Mouse (Mus musculus): Measurements from ENCODE around the gene Smdt1.
"Not testable (repeated sequence)": the region's sequence is repeated elsewhere in the genome, so short reads cannot be mapped to it uniquely, and the experiment has no call there.

The Smdt1 gene

GRCm38 (mm10) chr15:82376393-82377138 is 37.8 kb downstream of the Smdt1 start:
- ChIA-PET CTCF (interaction anchor here in 3 of 4 experiments (0.5 to 1.7 kb wide), 5 partner anchors 18 to 406 kb away, joined by 3 to 10 read pairs (median 7); partner anchors contain the start of gene Ndufa6 (in 1 of the 3)), POLR2A (interaction anchor here in 2 of 4 experiments (0.7 to 2.1 kb wide), 8 partner anchors 15 to 468 kb away, joined by 3 to 7 read pairs (median 3); partner anchors contain the start of gene Ndufa6 (in 2 of the 2))

- CTCF ChIA-PET, result interaction anchor here in 1 of 4 experiments (0.6 kb wide), 1 partner anchor 786 kb away, joined by 15 read pairs; no protein-coding TSS in a partner anchor
- POLR2A ChIA-PET, result interaction anchor here in 2 of 4 experiments (1.1 to 2.6 kb wide), 3 partner anchors 17 to 24 kb away, joined by 3 to 12 read pairs (median 10); partner anchors contain the start of gene Ndufa6 (in 1 of the 2)
These were observed 38.9 kb downstream of the Smdt1 start for GRCm38 (mm10) chr15:82377701-82378100.

- POLR2A ChIA-PET, result interaction anchor here in 2 of 4 experiments (0.7 to 2.6 kb wide), 5 partner anchors 18 to 562 kb away, joined by 3 to 12 read pairs (median 4); partner anchors contain the start of gene Ndufa6 (in 1 of the 2)
- CTCF ChIA-PET, result interaction anchor here in 2 of 4 experiments (0.6 to 0.9 kb wide), 3 partner anchors 40 to 107 kb away, joined by 3 to 4 read pairs (median 3); partner anchors contain the start of genes Naga (in 1 of the 2), Pheta2 (in 1 of the 2) and Smdt1 (in 1 of the 2)
These were observed 39.8 kb downstream of the Smdt1 start for GRCm38 (mm10) chr15:82378261-82379180.

- ChIA-PET POLR2A (interaction anchor here in 3 of 4 experiments (0.5 to 2.6 kb wide), 9 partner anchors 19 to 1490 kb away, joined by 3 to 12 read pairs (median 4); partner anchors contain the start of genes Ndufa6 (in 1 of the 3) and Poldip3 (in 1 of the 3)), CTCF (interaction anchor here in 1 of 4 experiments (0.9 to 1.2 kb wide), 3 partner anchors 38 to 108 kb away, joined by 3 to 6 read pairs (median 3); partner anchors contain the start of genes Naga, Pheta2 and Smdt1)
These were observed 40.7 kb downstream of the Smdt1 start for GRCm38 (mm10) chr15:82379511-82379870.

GRCm38 (mm10) chr15:82379871-82380713 is 41.3 kb downstream of the Smdt1 start, which contains the start of gene Cyp2d22:
Gene Cyp2d22, minus strand, starts transcription at chr15:82380260.
- ChIA-PET CTCF (interaction anchor here in 1 of 4 experiments (0.9 to 1.2 kb wide), 2 partner anchors 37 to 42 kb away, joined by 3 to 6 read pairs; partner anchors contain the start of genes Naga, Pheta2 and Smdt1), POLR2A (interaction anchor here in 2 of 4 experiments (0.5 to 2.6 kb wide), 7 partner anchors 19 to 1489 kb away, joined by 3 to 12 read pairs (median 4); partner anchors contain the start of genes Ndufa6 (in 1 of the 2) and Poldip3 (in 1 of the 2))

GRCm38 (mm10) chr15:82380714-82381062 is 41.9 kb downstream of the Smdt1 start:
- ChIA-PET CTCF (no interaction called here), POLR2A (interaction anchor here in 1 of 4 experiments (0.6 kb wide), 1 partner anchor 542 kb away, joined by 4 read pairs; no protein-coding TSS in a partner anchor)

GRCm38 (mm10) chr15:82382441-82382840 is 43.7 kb downstream of the Smdt1 start:
- CTCF ChIA-PET, result no interaction called here
- POLR2A ChIA-PET, result interaction anchor here in 1 of 4 experiments (0.9 kb wide), 1 partner anchor 36 kb away, joined by 3 read pairs; no protein-coding TSS in a partner anchor

GRCm38 (mm10) chr15:82385729-82386128 is 47.0 kb downstream of the Smdt1 start:
- POLR2A ChIA-PET, result no interaction called here
- CTCF ChIA-PET, result no interaction called here

GRCm38 (mm10) chr15:82389916-82390315 is 51.2 kb downstream of the Smdt1 start:
- CTCF ChIA-PET, POLR2A ChIA-PET: not testable (repeated sequence)

GRCm38 (mm10) chr15:82393922-82394321 is 55.2 kb downstream of the Smdt1 start, which contains the start of gene Cyp2d11:
Gene Cyp2d11, minus strand, starts transcription at chr15:82394022.
- POLR2A ChIA-PET, CTCF ChIA-PET: not testable (repeated sequence)

- POLR2A ChIA-PET, CTCF ChIA-PET: not testable (repeated sequence)
These were observed 57.2 kb downstream of the Smdt1 start for GRCm38 (mm10) chr15:82395955-82396354.

Measured in embryonic stem cell, embryonic (primary cell).